Mouse (Mus musculus) liver, postnatal 0 days (tissue): ENCODE data around the gene Pirb.

ENCODE experiments used
- CTCF ChIP-seq: sonication (generic); IDR thresholded peaks from 2 replicates; pipeline ENCODE4 v1.5.1; 2016; ENCODE audit warnings: antibody characterized with exemption, low read depth
- EP300 ChIP-seq: IDR thresholded peaks from 2 replicates; pipeline ENCODE4 v1.6.1; 2016; ENCODE audit warnings: antibody characterized with exemption, low read depth, mild to moderate bottlenecking

GRCm38 (mm10) chr7:3703148-3703878 lies 16.9 kb downstream of the Pirb start:
- TF ChIP-seq EP300 (no peak), CTCF (no peak)
